ENCODE assay signal across 22 mouse cellular contexts in genomic region chr6:100030010-100030409, GRCm38 (mm10).
DNase-seq lines count a peak whose midpoint lies in the region; ATAC-seq lines count a peak whose summit lies in the region.
"Had no signal": no experiment of that assay in that cellular context is flagged by ENCODE, and none has a peak within 500 bp of the region (broad histone marks: within the 10 kb centered on the region; RNA-seq: fewer than 3 reads in every experiment).

No protein-coding gene starts in this region.

- no peak overlapping the region for H3K9ac ChIP-seq in forebrain, embryonic 12.5 days
- H3K9ac ChIP-seq in forebrain, embryonic 16.5 days (replicated peaks; ENCODE audit: low read depth, low read length), result no peak overlapping the region
- H3K9ac ChIP-seq in limb, embryonic 13.5 days, result no peak overlapping the region
- no peak overlapping the region for H3K9ac ChIP-seq in hindbrain, embryonic 12.5 days
- no peak overlapping the region for H3K9ac ChIP-seq in midbrain, embryonic 14.5 days (replicated peaks; ENCODE audit: low read length)
- H3K9ac ChIP-seq: liver, embryonic 13.5 days; lung, embryonic 14.5 days; neural tube, embryonic 13.5 days had no signal

- H3K9me3 ChIP-seq in forebrain, embryonic 12.5 days, result no peaks in the 10 kb centered on the region
- H3K9me3 ChIP-seq in forebrain, embryonic 16.5 days (ENCODE audit: control insufficient read depth, low read length), result no peaks in the 10 kb centered on the region
- no peaks in the 10 kb centered on the region for H3K9me3 ChIP-seq in limb, embryonic 13.5 days
- no peaks in the 10 kb centered on the region for H3K9me3 ChIP-seq in limb, embryonic 10.5 days (replicated peaks)
- no peaks in the 10 kb centered on the region for H3K9me3 ChIP-seq in hindbrain, embryonic 12.5 days (replicated peaks)
- H3K9me3 ChIP-seq in midbrain, embryonic 14.5 days (ENCODE audit: control insufficient read depth, low read length), result no peaks in the 10 kb centered on the region
- H3K9me3 ChIP-seq: liver, embryonic 13.5 days; megakaryocyte, embryonic 14.5 days; neural tube, embryonic 13.5 days had no signal

- no peak for DNase-seq in limb, embryonic 10.5 days (ENCODE audit: low spot score)
- DNase-seq in midbrain, embryonic 14.5 days, result peak; percentile 42
- no peak for DNase-seq in retina, embryonic 14.5 days (ENCODE audit: low spot score)
- DNase-seq in gastrocnemius, adult 18-20 months (ENCODE audit: low spot score), result no peak
- DNase-seq: adrenal gland, postnatal 14 days; cerebellum, adult 9-10 months; gastrocnemius, adult 2 months; heart, postnatal 36 days; kidney, adult 18-20 months; layer of hippocampus, adult 9-11 months; liver, embryonic 13.5 days; lung, embryonic 14.5 days; thymus, postnatal 14 days had no signal

- H3K36me3 ChIP-seq in forebrain, embryonic 12.5 days (replicated peaks), result no peaks in the 10 kb centered on the region
- no peaks in the 10 kb centered on the region for H3K36me3 ChIP-seq in forebrain, embryonic 16.5 days (ENCODE audit: control insufficient read depth, insufficient read depth)
- H3K36me3 ChIP-seq in limb, embryonic 13.5 days, result no peaks in the 10 kb centered on the region
- H3K36me3 ChIP-seq in limb, embryonic 10.5 days, result no peaks in the 10 kb centered on the region
- no peaks in the 10 kb centered on the region for H3K36me3 ChIP-seq in hindbrain, embryonic 12.5 days
- H3K36me3 ChIP-seq in midbrain, embryonic 14.5 days (ENCODE audit: control insufficient read depth, insufficient read depth, low read length), result no peaks in the 10 kb centered on the region
- H3K36me3 ChIP-seq: liver, embryonic 13.5 days; neural tube, embryonic 13.5 days had no signal

- H3K4me3 ChIP-seq in forebrain, embryonic 12.5 days (replicated peaks), result no peak overlapping the region
- no peak overlapping the region for H3K4me3 ChIP-seq in forebrain, embryonic 16.5 days (replicated peaks; ENCODE audit: low read length)
- H3K4me3 ChIP-seq in limb, embryonic 13.5 days, result no peak overlapping the region
- H3K4me3 ChIP-seq in limb, embryonic 10.5 days, result no peak overlapping the region
- no peak overlapping the region for H3K4me3 ChIP-seq in hindbrain, embryonic 12.5 days
- no peak overlapping the region for H3K4me3 ChIP-seq in midbrain, embryonic 14.5 days (replicated peaks; ENCODE audit: low read depth, low read length)
- H3K4me3 ChIP-seq: gastrocnemius, adult 2 months; left cerebral cortex, adult 2 months; liver, embryonic 13.5 days; megakaryocyte, embryonic 14.5 days; neural tube, embryonic 13.5 days had no signal

- H3K4me2 ChIP-seq in forebrain, embryonic 12.5 days, result no peak overlapping the region
- H3K4me2 ChIP-seq in forebrain, embryonic 16.5 days (ENCODE audit: low read length), result no peak overlapping the region
- H3K4me2 ChIP-seq in limb, embryonic 13.5 days (replicated peaks), result no peak overlapping the region
- H3K4me2 ChIP-seq in hindbrain, embryonic 12.5 days (replicated peaks), result no peak overlapping the region
- H3K4me2 ChIP-seq in midbrain, embryonic 14.5 days (ENCODE audit: low read length), result no peak overlapping the region
- H3K4me2 ChIP-seq: liver, embryonic 13.5 days; lung, embryonic 14.5 days; neural tube, embryonic 13.5 days had no signal

- peaks cover 41% of the 10 kb centered on the region for H3K27me3 ChIP-seq in forebrain, embryonic 12.5 days
- H3K27me3 ChIP-seq in forebrain, embryonic 16.5 days (replicated peaks; ENCODE audit: control insufficient read depth, insufficient read depth, low read length), result no peaks in the 10 kb centered on the region
- peaks cover 39% of the 10 kb centered on the region for H3K27me3 ChIP-seq in limb, embryonic 13.5 days
- peaks cover 86% of the 10 kb centered on the region for H3K27me3 ChIP-seq in limb, embryonic 10.5 days (ENCODE audit: low read depth, poor library complexity, severe bottlenecking)
- peaks cover 26% of the 10 kb centered on the region for H3K27me3 ChIP-seq in hindbrain, embryonic 12.5 days
- H3K27me3 ChIP-seq in midbrain, embryonic 14.5 days (ENCODE audit: control insufficient read depth, insufficient read depth, low read length), result 0 out of 2 replicates have a peak, but pooled peaks cover 6% of the 10 kb centered on the region
- H3K27me3 ChIP-seq: liver, embryonic 13.5 days had no signal

- H3K27ac ChIP-seq in forebrain, embryonic 12.5 days, result no peak overlapping the region
- no peak overlapping the region for H3K27ac ChIP-seq in forebrain, embryonic 16.5 days (ENCODE audit: low read length)
- H3K27ac ChIP-seq in limb, embryonic 13.5 days, result no peak overlapping the region
- no peak overlapping the region for H3K27ac ChIP-seq in limb, embryonic 10.5 days
- H3K27ac ChIP-seq in hindbrain, embryonic 12.5 days, result no peak overlapping the region; the same call in 1 of the 2 replicates
- H3K27ac ChIP-seq in midbrain, embryonic 14.5 days (replicated peaks; ENCODE audit: low read depth, low read length), result no peak overlapping the region
- H3K27ac ChIP-seq: gastrocnemius, adult 2 months; kidney, postnatal 0 days; left cerebral cortex, adult 2 months; liver, embryonic 13.5 days; neural tube, embryonic 13.5 days had no signal

- WGBS in forebrain, embryonic 12.5 days, result 44% methylated on average over 9 of the region's 9 CpGs
- WGBS in forebrain, embryonic 16.5 days, result 39% methylated on average over 9 of the region's 9 CpGs
- 59% methylated on average over 9 of the region's 9 CpGs for WGBS in limb, embryonic 13.5 days
- WGBS in limb, embryonic 10.5 days, result 61% methylated on average over 9 of the region's 9 CpGs
- WGBS in hindbrain, embryonic 12.5 days, result 30% methylated on average over 9 of the region's 9 CpGs
- WGBS in midbrain, embryonic 14.5 days, result 18% methylated on average over 9 of the region's 9 CpGs

- H3K4me1 ChIP-seq in forebrain, embryonic 12.5 days, result peaks cover 27% of the 10 kb centered on the region
- peaks cover 6% of the 10 kb centered on the region; the same call in 1 of the 2 replicates for H3K4me1 ChIP-seq in forebrain, embryonic 16.5 days (replicated peaks; ENCODE audit: control insufficient read depth, insufficient read depth, low read length)
- peaks cover 14% of the 10 kb centered on the region for H3K4me1 ChIP-seq in limb, embryonic 13.5 days
- H3K4me1 ChIP-seq in limb, embryonic 10.5 days, result peaks cover 24% of the 10 kb centered on the region
- H3K4me1 ChIP-seq in hindbrain, embryonic 12.5 days, result peaks cover 18% of the 10 kb centered on the region
- H3K4me1 ChIP-seq in midbrain, embryonic 14.5 days (ENCODE audit: control insufficient read depth, insufficient read depth, low read length), result peaks cover 8% of the 10 kb centered on the region
- H3K4me1 ChIP-seq: megakaryocyte, embryonic 14.5 days had no signal

- ATAC-seq in forebrain, embryonic 12.5 days (ENCODE audit: low FRiP score), result peak; percentile 44; the same call in 1 of the 2 replicates
- no peak for ATAC-seq in forebrain, embryonic 16.5 days
- peak; percentile 42; the same call in 1 of the 2 replicates for ATAC-seq in limb, embryonic 13.5 days (ENCODE audit: low FRiP score, low read depth)
- ATAC-seq in hindbrain, embryonic 12.5 days (ENCODE audit: low FRiP score), result peak; percentile 67
- ATAC-seq in midbrain, embryonic 14.5 days (ENCODE audit: low FRiP score, low TSS enrichment), result no peak
- ATAC-seq: inflammation-experienced regulatory T-cells, adult 6 months had no signal

Comparison
In these comparisons a context has a peak if more than half of its experiments do, and no peak if none do; other contexts are left out.
1. ATAC-seq: peak in forebrain, embryonic 12.5 days (single experiment), limb, embryonic 13.5 days (single experiment) and hindbrain, embryonic 12.5 days (single experiment); none in forebrain, embryonic 16.5 days (single experiment) and midbrain, embryonic 14.5 days (single experiment).